Mouse (Mus musculus) urinary bladder, adult 18-20 months (tissue): Measurements from ENCODE around the gene Grik1.

Source experiments
- DNase-seq, 2 experiments: peaks; one replicate each; pipeline ENCODE4 v3.0.0; 2022; ENCODE audit warnings: low spot score in 2 of 2, mixed read lengths in 2 of 2

The Grik1 gene

GRCm38 (mm10) chr16:87957449-87957848 lies 332.6 kb downstream of the Grik1 start:
- no peak for DNase-seq

DNA sequence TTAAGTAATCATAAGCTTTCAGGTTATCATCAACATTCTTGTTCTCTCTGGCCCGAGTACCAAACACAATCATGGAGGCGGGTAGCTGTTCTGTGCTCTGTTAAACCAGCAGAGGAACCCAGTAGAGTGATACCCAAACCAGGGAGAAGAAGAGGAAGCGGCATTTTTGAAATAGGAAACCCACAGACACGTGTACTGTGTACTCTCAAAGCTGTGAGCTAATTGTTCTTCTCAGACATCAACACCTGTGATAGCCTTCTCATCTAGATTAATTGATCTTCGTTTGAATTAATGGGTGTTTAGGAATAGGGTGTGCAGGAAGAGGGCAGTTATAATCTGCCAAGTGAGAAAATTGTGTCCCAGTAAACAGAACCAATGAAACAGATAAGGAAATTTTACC lies 333.9 kb downstream of the Grik1 start:
- DNase-seq, result no peak

- no peak for DNase-seq
Measured at GRCm38 (mm10) chr16:87954715-87955441, 335.2 kb downstream of the Grik1 start.

DNA sequence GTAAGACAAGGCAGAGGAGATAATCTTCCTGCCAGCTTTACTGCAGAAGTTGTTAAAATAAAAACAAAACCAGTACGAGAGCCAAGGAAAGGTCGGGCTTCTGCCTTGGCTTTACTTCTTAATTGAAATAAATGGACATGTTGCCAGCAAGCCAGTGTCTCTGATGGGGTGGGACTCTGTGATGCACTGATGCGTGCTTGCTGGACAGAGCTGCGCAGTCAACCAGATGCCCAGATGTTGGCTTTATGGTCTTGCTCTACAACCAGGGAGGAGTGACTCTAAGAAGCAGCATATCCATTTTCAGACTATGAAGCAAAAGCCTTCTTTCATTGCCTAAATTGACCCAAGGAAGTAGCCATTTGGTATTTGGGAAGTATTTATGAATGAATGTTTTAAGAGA lies 336.9 kb downstream of the Grik1 start:
- DNase-seq, result no peak

DNA sequence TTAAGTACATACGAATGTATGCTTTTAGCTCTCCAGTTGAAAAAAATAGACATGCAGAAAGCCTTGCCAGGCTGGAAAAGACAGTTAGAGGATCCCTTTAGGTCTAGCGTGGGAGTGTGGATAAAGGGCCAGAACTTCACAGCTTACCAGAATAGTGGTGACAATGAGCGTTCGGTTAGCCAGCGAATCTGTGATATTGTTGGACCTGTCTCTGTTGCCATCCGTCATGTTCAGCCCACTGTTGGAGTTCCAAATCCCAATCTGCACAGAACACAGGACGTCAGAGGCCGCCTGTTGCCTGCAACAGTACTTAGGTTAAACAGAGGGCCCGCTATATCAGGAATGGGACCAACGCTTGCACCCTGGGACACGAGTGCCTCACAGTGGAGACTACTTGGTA lies 340.2 kb downstream of the Grik1 start:
- DNase-seq, result no peak

GRCm38 (mm10) chr16:87948122-87948521 lies 341.9 kb downstream of the Grik1 start:
- DNase-seq, result no peak

GRCm38 (mm10) chr16:87944318-87944717 lies 345.7 kb downstream of the Grik1 start:
- no peak for DNase-seq

DNA sequence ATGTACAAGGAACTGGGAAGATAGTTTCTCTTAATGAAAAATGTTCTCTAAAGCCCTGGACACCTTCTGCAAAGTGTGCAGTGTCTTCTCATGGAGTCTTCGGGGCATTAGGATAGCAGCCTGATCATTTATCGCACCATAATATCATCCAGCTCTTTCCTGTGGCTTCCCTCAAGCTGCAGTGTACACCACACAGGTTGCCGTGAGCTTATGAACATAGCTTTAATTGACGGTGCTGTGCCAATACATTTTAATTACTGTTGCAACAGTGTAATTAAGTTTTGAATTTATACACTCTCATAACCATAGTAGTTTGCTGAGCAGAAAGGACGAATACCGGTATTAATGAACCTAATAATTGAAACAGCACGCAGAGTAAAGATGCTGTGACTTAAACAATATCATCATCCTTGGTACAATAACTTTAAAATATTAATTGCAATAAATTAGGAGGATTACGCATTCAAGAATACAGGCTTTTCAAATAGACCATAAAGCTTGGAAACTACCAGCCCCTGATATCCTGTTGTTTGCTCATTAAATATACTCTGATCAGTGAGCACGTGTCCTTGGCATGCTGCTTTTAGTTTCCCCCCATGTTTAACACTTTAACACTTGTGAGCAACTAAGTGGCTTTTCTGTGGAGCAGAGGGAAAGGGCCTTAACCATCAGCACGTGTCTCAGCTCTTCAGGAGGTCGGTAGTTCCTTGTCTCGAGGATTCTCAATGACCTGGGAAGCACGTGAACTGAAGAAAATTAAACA lies 347.8 kb downstream of the Grik1 start:
- no peak for DNase-seq

GRCm38 (mm10) chr16:87934685-87935084 lies 355.4 kb downstream of the Grik1 start:
- no peak for DNase-seq

- DNase-seq, result no peak
Measured at GRCm38 (mm10) chr16:87931358-87931757, 358.7 kb downstream of the Grik1 start.

DNA sequence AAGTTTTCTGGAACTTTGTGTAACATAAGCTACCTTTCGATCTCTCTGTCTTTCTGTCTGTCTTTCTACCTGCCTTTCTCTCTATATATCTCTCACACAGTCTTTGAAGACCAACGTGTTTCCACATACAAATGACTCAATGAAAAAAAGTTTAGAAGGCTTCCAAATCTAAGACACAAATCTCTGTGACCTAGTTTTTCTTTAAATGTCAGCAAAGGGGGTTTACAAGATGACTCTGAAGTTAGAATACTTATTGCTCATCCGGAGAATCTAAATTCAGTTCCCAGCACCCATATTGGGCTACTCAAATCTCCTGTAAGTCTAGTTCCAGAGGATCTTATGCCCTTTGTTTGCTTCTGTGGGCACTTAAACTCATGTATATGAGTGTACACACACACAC lies 359.5 kb downstream of the Grik1 start:
- DNase-seq, result no peak

DNA sequence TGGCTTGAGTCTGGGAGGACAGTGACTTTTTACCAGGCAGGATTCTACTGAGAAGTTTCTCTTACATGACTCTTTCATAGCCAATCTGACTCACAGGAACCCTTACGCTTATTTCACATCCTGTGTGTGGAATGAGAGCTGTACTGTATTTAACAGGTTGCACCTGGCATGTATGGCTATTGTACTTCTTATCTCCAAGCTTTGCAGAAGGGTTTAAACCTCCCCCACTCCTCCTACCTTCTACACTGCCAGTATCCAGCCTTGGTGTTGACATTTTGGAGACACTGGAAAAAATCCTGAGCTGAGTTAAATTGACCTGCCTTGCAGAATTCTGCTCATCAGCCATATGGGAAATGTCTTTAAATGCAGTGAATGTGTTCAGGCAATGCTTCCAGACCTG lies 361.4 kb downstream of the Grik1 start:
- DNase-seq, result no peak

DNA sequence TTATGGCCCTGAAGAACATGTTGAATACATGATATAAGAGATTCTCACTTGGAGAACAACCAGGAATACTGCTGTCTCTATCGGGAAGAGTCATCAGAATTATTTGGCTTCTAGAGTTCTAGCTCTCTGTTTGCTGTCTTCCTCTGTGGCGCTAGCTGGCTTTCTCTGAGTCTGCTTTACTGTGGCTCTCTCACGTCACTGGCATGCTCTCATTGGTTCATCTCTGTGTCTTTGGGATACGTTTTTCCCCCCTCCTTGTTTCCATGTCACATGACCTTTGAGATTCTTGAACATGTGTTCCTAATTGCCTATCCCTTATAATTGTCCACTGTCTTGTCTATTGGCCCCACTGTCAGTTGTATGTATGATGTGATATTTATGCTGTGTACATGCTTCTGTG lies 372.2 kb downstream of the Grik1 start:
- no peak for DNase-seq

DNA sequence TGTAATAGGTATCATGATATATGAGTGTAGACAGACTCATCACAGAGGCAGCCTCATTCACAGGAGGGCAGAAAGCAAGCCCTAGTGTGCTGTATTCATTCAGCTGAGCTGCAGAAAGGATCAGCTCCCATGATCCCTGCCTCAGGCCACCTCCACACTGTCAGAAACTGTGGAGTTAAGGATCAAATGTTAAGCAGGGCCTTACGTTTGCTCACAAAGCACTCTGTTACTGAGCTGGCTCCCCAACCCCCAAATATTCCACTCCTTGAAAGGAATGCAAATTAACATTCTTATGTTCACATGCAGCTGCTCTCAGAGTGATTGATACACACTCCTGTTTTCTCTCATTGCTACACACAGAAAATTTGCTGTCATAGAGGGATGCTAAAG lies 372.9 kb downstream of the Grik1 start:
- no peak for DNase-seq

DNA sequence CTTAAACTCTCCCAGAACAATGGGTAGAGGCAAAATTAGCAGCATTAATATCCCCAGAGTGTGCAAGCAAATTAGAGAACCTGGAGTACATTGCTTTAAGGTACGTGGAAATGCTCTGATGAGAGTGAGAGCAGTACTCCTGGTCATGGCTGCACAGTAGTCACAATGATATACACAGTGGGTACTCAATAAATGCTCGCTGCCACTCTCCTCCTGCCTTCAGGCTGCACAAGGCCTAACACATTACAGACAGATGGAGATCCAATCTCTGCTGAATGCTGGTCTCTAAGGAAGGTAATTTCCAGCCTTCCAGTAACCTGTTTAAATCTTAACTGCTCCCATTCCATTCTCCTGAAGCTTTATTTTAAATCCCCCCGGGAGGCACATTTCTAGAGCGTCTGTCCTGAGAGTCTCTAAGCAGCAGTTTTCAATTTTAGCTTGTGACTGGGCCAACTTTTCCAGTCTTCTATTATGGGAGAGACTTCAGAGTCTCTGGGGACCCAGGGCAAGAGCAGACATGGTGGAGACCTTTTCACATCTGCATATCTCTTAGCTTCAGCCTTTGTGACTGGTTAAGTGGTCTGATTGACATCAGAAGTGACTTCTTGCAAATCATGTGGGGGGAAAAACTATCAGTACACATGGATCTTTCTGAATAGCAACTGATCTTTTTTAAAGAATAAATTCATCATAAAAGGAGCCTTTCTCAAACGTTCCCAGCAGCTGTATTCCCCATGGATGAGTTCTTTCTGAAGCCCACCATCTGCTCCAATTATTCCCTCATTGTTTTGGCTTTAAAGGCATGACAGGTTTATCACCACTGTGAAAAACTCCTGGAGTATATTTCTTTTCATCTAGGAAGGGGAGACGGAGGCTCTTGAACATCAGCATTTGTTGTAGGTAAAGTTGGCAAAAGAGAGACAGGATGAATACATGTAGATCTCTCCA lies 373.6 kb downstream of the Grik1 start:
- DNase-seq, result no peak

- DNase-seq, result no peak
Measured at GRCm38 (mm10) chr16:87915156-87915555, 374.9 kb downstream of the Grik1 start.

GRCm38 (mm10) chr16:87913781-87914180 lies 376.3 kb downstream of the Grik1 start:
- DNase-seq, result no peak

GRCm38 (mm10) chr16:87911201-87911600 lies 378.9 kb downstream of the Grik1 start:
- no peak for DNase-seq

DNA sequence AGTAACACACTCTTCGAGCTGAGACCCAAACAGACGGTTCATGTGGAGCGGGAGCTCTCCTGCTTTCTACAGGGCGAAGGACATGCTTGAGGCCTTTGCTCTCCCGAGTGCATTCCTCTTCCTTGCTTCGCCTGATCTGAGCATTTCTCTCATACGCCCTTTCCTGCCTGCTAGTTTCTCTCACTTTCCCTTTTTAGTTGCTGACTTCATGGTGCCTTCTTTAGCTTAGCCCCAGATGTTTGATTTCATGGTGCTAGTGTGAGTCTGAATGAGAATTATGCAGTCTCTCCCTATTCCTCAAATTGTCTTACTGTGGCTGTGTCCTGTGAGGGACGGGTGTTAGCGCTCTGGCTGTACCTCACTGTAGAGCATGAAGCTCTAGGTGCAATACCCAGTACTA lies 388.0 kb downstream of the Grik1 start:
- DNase-seq, result no peak

DNA sequence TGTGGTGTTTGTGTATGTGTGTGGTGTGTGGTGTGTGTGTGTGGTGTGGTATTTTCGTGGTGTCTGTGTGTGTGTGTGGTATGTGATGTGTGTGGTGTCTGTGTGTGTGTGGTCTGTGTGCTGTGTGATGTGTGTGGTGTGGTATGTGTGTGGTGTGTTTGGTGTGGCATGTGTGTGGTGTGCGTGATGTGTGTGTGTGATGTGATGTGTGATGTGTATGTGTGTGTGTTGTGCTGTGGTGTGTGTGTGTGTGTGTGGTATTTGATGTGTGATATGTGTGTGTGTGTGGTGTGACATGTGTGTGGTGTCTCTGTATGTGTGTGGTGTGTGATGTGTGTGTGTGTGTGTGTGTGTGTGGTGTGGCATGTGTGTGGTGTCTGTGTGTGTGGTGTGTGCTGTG lies 388.9 kb downstream of the Grik1 start:
- DNase-seq, result no peak

GRCm38 (mm10) chr16:87875927-87876326 lies 414.1 kb downstream of the Grik1 start:
- no peak for DNase-seq

DNA sequence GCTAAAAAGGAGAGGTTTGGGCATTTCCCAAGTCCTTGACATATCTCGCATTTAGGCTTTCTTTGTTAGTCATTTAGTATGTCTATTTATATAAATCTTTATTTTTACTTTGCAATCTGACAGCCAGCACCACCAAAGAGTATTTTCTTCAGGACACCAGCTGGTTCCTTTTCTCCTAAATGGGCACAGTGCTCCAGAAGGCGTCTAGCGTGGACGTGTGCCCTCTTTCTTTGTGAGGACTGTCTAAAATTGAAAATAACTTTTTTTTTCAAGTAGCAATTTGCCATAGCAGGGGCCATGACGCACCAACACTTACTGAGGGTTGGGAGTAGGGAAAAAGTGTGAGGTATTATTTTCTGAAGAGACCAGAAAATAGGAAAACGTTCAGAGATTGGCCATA lies 425.5 kb downstream of the Grik1 start:
- DNase-seq, result no peak
